Mouse (Mus musculus) embryonic facial prominence, embryonic 15.5 days (tissue): ENCODE results near the gene Ccdc78. TPM values are rescaled to one million over a fixed set of nuclear protein-coding genes. Genes with fewer than 3 reads are reported as not detected.
"Not testable (repeated sequence)": the region's sequence is repeated elsewhere in the genome, so short reads cannot be mapped to it uniquely, and the experiment has no call there.

Source experiments
- ATAC-seq: fragments of 200-750 bp; cut with Nextera tagmentation; 2 replicates; pipeline ENCODE4 v1.8.0; 2017; ENCODE audit warnings: low read depth, moderate TSS enrichment; ENCODE audit not compliant: insufficient number of reproducible peaks, low FRiP score, low TSS enrichment
- H3K27ac ChIP-seq: fragments of 300-500 bp; sonication (generic); replicated peaks from 2 replicates; pipeline ENCODE4 v1.5.1; 2015; ENCODE audit warnings: mild to moderate bottlenecking, inconsistent platforms
- H3K27me3 ChIP-seq: fragments of 300-500 bp; sonication (generic); 2 replicates; pipeline ENCODE4 v1.6.1; 2015; ENCODE audit warnings: inconsistent platforms
- H3K36me3 ChIP-seq: fragments of 300-500 bp; sonication (generic); 2 replicates; pipeline ENCODE4 v1.6.1; 2015; ENCODE audit warnings: mild to moderate bottlenecking, inconsistent platforms
- H3K4me1 ChIP-seq: fragments of 300-500 bp; sonication (generic); 2 replicates; pipeline ENCODE4 v1.6.1; 2015; ENCODE audit warnings: inconsistent platforms
- H3K4me2 ChIP-seq: fragments of 300-500 bp; sonication (generic); replicated peaks from 2 replicates; pipeline ENCODE4 v1.6.1; 2015; ENCODE audit warnings: mild to moderate bottlenecking, inconsistent platforms
- H3K4me3 ChIP-seq: fragments of 300-500 bp; sonication (generic); replicated peaks from 2 replicates; pipeline ENCODE4 v1.5.1; 2015; ENCODE audit warnings: mild to moderate bottlenecking, inconsistent platforms
- H3K9ac ChIP-seq: fragments of 300-500 bp; sonication (generic); 2 replicates; pipeline ENCODE4 v1.6.1; 2015; ENCODE audit warnings: inconsistent platforms
- H3K9me3 ChIP-seq: fragments of 300-500 bp; sonication (generic); replicated peaks from 2 replicates; pipeline ENCODE4 v1.6.1; 2016; ENCODE audit warnings: inconsistent platforms
- WGBS: fragments of 180-500 bp; shearing (Covaris S2); methylation state at CpG from one replicate; pipeline ENCODE4 v1.1.7; 2015; 5-methylcytosine and 5-hydroxymethylcytosine counted together
- polyA plus RNA-seq: library from polyadenylated mRNA; unstranded; fragments of >200 nt; fragmentation: Nextera tagmentation; extraction: Ambion mirVana; gene quantifications from 2 replicates; pipeline ENCODE4 v1.2.1, GENCODE M21; 2015

Ccdc78 gene
- polyA plus RNA-seq, 1 experiment from 2014 or later: 4.8 TPM

DNA sequence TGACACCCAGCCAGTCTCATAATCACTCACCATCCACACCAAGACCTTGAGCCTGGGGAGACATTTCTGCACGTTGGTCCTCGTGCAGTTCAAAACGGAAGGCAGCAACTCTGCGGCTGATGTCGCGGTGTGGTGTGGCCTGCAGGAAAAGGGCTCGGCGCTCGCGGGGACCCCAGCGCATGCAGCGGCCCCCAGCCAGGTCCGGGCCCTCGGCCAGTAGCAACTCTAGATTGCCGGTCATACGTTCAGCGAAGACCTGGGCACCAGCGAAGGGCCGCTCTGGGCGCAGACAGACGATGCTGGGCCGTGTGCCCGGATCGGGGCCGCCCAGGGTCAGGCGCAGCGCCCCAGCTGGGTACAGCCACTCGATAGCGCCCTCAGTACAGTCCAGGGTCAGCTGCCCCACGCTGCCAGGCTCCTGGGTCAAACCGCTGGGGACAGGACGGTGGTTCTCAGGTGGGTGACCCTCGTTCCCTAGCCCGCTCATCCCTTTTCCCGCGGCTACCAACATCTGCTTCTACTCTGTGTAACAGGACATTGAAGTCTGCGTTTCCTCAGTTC, 9.9 kb downstream of the Ccdc78 start:
- Histone ChIP-seq H3K27me3 (no peaks in the 10 kb centered on the region), H3K9me3 (no peaks in the 10 kb centered on the region), H3K4me3 (peak overlapping the region; percentile 66), H3K36me3 (0 out of 2 replicates have a peak, but pooled peaks cover 3% of the 10 kb centered on the region), H3K4me1 (peaks cover 38% of the 10 kb centered on the region), H3K27ac (no peak overlapping the region; the same call in 1 of the 2 replicates), H3K4me2 (peak overlapping the region; percentile 89), H3K9ac (peak overlapping the region; percentile 33)
- ATAC-seq: no peak; the same call in 1 of the 2 replicates
- 1% methylated on average over 37 of the region's 37 CpGs for WGBS

GRCm38 (mm10) chr17:25796951-25797369, 10.6 kb downstream of the Ccdc78 start, which contains the start of gene Metrn:
Gene Metrn, minus strand, starts transcription at chr17:25797136.
- WGBS: under 1% methylated on average over 35 of the region's 35 CpGs
- no peak within 1 kb of the TSS; the same call in 1 of the 2 replicates for H3K27ac ChIP-seq
- H3K4me1 ChIP-seq: peaks cover 31% of the 10 kb centered on the region
- peak within 1 kb of the TSS; percentile 89 for H3K4me2 ChIP-seq
- H3K27me3 ChIP-seq: peaks cover 1% of the 10 kb centered on the region; the same call in 1 of the 2 replicates
- 0 out of 2 replicates have a peak, but pooled peaks cover 3% of the 10 kb centered on the region for H3K36me3 ChIP-seq
- no peaks in the 10 kb centered on the region for H3K9me3 ChIP-seq
- peak; percentile 87 for ATAC-seq
- peak within 1 kb of the TSS; percentile 33 for H3K9ac ChIP-seq
- H3K4me3 ChIP-seq: peak within 1 kb of the TSS; percentile 66

GRCm38 (mm10) chr17:25801029-25801428, 14.6 kb downstream of the Ccdc78 start:
- Histone ChIP-seq H3K36me3 (no peaks in the 10 kb centered on the region), H3K4me3 (no peak overlapping the region), H3K27me3 (peaks cover 8% of the 10 kb centered on the region; the same call in 1 of the 2 replicates), H3K4me2 (no peak overlapping the region), H3K9ac (no peak overlapping the region), H3K27ac (no peak overlapping the region), H3K9me3 (no peaks in the 10 kb centered on the region), H3K4me1 (peaks cover 11% of the 10 kb centered on the region)
- no peak for ATAC-seq
- 5% methylated on average over 6 of the region's 6 CpGs for WGBS

DNA sequence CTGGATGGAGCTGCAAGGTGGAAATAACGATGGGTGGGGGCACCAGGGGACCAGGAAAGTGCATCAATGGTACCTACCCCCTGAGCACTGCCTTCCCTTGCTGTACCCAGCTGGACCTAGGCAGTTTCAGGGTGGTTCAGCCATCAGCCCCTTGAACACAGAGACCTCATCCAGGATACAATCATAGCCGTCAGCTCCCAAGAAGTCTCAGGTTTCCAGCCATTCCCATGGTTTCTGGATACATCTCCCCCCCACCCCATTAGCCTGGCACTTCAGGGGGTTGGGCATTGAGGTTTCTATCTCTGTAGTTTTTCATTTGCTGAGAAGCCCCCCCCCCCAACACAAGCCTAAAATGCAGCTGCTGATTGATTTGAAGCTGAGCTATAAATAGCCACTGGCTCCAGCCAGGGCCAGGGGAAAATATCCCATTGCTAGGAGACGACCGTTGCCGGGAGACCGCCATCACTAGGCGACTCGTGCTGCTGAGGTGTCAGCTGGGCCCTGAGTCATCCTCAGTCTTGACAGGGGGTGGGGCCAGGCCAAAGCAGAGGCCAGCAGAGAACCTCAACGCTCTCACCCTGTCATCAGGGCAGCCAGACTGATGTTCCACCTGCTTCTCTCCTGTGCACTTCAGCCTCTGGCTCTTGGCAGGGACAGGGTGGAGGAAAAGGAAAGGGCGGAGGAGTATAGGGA, 16.6 kb downstream of the Ccdc78 start:
- H3K27me3 ChIP-seq: peaks cover 10% of the 10 kb centered on the region
- peak; percentile 72 for ATAC-seq
- H3K27ac ChIP-seq: no peak overlapping the region
- no peaks in the 10 kb centered on the region for H3K36me3 ChIP-seq
- H3K4me1 ChIP-seq: no peaks in the 10 kb centered on the region
- H3K4me2 ChIP-seq: no peak overlapping the region
- no peak overlapping the region for H3K9ac ChIP-seq
- H3K9me3 ChIP-seq: no peaks in the 10 kb centered on the region
- no peak overlapping the region for H3K4me3 ChIP-seq
- 11% methylated on average over 10 of the region's 10 CpGs for WGBS

DNA sequence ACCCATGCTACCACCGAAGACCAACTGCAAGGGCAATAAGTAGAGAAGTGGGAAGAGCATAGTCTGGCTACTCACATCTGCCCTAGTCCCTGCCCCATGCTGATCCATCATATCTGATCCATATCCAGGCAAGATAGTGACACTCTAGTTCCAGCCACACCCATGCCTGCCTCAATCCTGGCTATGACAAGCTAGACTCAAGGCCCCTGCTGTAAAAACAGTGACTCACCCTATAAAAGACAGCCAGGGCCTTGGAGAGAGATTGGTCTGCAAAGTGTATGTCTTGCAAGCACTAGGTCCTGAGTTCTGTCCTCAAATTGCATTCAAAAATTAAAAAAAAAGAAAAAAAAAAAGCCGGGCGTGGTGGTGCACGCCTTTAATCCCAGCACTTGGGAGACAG, 20.1 kb downstream of the Ccdc78 start:
- no peak for ATAC-seq
- H3K4me3 ChIP-seq: no peak overlapping the region
- peaks cover 45% of the 10 kb centered on the region for H3K27me3 ChIP-seq
- H3K9ac ChIP-seq: no peak overlapping the region
- peaks cover 17% of the 10 kb centered on the region for H3K4me1 ChIP-seq
- H3K9me3 ChIP-seq: no peaks in the 10 kb centered on the region
- no peak overlapping the region for H3K27ac ChIP-seq
- 79% methylated on average over 4 of the region's 4 CpGs for WGBS
- H3K4me2 ChIP-seq: no peak overlapping the region
- no peaks in the 10 kb centered on the region for H3K36me3 ChIP-seq

GRCm38 (mm10) chr17:25807452-25807851, 21.1 kb downstream of the Ccdc78 start:
- H3K9me3 ChIP-seq, H3K27ac ChIP-seq, H3K9ac ChIP-seq, ATAC-seq, H3K4me2 ChIP-seq, H3K36me3 ChIP-seq, H3K4me3 ChIP-seq: not testable (repeated sequence)
- Histone ChIP-seq H3K27me3 (peaks cover 48% of the 10 kb centered on the region), H3K4me1 (peaks cover 17% of the 10 kb centered on the region)
- WGBS: 49% methylated on average over 2 of the region's 2 CpGs

DNA sequence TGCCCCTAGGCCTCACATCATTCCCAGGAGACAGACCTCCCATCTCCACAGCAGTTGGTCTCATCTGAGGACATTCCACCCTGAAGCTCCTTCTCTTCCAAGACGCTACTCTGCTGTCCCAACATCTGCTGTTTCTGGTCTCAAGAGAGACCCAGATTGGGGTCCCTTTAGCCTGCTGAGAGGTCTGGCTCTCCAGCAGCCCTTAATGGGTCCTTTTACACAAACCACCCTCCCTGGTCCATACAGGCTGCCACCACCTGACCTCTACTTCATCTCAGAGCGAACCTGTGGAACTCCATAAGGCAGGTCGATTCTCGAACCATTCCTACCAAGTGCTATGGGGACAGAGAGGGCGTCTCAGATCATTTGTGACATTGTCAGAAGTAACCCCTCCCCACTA, 21.6 kb downstream of the Ccdc78 start:
- peak overlapping the region; percentile 97 for H3K4me2 ChIP-seq
- H3K27me3 ChIP-seq: peaks cover 51% of the 10 kb centered on the region
- H3K4me1 ChIP-seq: peaks cover 18% of the 10 kb centered on the region
- no peak overlapping the region for H3K9ac ChIP-seq
- no peaks in the 10 kb centered on the region for H3K9me3 ChIP-seq
- WGBS: 40% methylated on average over 5 of the region's 5 CpGs
- no peaks in the 10 kb centered on the region for H3K36me3 ChIP-seq
- peak overlapping the region; percentile 71 for H3K4me3 ChIP-seq
- ATAC-seq: no peak
- no peak overlapping the region for H3K27ac ChIP-seq

DNA sequence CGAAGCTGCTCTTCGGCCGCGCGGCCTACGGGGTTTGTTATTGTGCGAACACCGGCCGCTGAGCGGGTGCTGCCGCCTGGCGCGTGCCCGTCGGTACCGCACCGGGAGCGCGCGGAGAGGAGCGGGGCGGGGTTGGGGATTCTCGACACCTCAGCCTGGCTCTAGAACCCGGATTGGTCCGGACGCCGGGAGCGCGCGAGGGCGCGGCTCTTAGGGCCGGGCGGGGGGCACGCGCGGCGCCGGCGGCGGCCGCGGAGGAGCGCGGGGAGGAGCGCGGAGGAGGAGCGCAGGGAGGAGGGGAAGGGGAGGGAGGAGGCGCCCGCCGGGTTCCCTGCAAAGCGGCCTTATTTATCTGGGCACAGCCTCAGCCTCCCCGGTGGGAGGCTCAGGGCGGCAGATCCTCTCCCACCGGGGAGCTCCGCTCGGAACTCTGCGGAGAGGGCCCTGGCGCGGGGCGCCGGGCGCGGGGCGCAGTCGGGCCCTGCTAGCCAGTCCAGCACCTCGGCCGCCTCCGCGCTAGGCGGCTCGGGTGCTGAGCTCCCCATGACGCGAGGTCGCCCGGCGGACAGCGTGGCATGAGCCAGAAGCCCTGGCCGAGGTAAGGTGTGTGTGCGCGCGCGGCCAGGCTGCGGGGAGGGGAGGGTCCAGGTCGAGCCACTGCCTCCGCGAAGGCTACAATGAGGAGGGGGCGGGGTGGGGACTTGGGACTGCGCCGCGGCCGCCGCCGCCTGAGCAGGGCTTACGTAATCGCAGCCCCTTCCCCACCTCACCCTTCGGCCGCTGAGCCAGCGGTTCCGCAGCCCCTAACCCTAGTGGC, 22.6 kb downstream of the Ccdc78 start, which contains the start of gene Fbxl16:
Gene Fbxl16 (plus strand): TSS at position 297 of the 817 bp plus-strand sequence.
- peak within 1 kb of the TSS; percentile 48 for H3K9ac ChIP-seq
- H3K9me3 ChIP-seq: no peaks in the 10 kb centered on the region
- H3K36me3 ChIP-seq: no peaks in the 10 kb centered on the region
- 1% methylated on average over 89 of the region's 100 CpGs for WGBS
- H3K27me3 ChIP-seq: peaks cover 52% of the 10 kb centered on the region
- H3K27ac ChIP-seq: no peak within 1 kb of the TSS
- H3K4me2 ChIP-seq: peak within 1 kb of the TSS; percentile 97
- peak; percentile 85 for ATAC-seq
- peak within 1 kb of the TSS; percentile 71 for H3K4me3 ChIP-seq
- peaks cover 24% of the 10 kb centered on the region for H3K4me1 ChIP-seq

GRCm38 (mm10) chr17:25809606-25810340, 23.4 kb downstream of the Ccdc78 start:
- Histone ChIP-seq H3K4me3 (peak overlapping the region; percentile 71), H3K36me3 (no peaks in the 10 kb centered on the region), H3K4me2 (peak overlapping the region; percentile 97), H3K27me3 (peaks cover 52% of the 10 kb centered on the region), H3K9me3 (no peaks in the 10 kb centered on the region), H3K9ac (peak overlapping the region; percentile 48), H3K4me1 (peaks cover 24% of the 10 kb centered on the region), H3K27ac (no peak overlapping the region)
- 8% methylated on average over 25 of the region's 25 CpGs for WGBS
- ATAC-seq: peak; percentile 12; the same call in 1 of the 2 replicates

DNA sequence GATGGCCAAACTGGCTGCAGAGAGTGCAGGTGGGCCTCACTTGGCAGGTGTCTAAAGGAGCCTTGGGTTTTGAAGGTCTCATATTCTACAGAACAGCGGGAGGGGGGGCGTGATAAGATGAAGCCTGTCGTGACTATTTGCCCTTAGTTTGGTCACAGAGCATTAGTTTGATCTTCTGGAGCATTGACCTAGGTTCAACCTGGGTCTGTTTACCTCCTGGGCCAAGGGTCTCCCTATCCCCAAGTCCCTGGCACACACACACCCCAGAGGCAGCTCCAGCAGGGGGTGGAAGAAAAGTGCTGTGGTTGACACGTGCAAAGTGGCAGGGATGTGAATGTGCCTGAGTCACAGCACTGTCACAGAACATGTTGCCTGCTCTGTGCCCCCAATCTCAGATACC, 24.5 kb downstream of the Ccdc78 start:
- Histone ChIP-seq H3K4me2 (no peak overlapping the region), H3K27me3 (peaks cover 52% of the 10 kb centered on the region), H3K4me3 (no peak overlapping the region), H3K27ac (no peak overlapping the region), H3K36me3 (no peaks in the 10 kb centered on the region), H3K4me1 (peaks cover 24% of the 10 kb centered on the region), H3K9me3 (no peaks in the 10 kb centered on the region), H3K9ac (no peak overlapping the region)
- WGBS: 78% methylated on average over 4 of the region's 4 CpGs
- no peak for ATAC-seq
